Comparison of ENCODE assay signal across 8 mouse cellular contexts in genomic region chr14:103051159-103051769, GRCm38 (mm10). TPM values are rescaled to one million over a fixed set of nuclear protein-coding genes. Genes with fewer than 3 reads are reported as not detected.
DNase-seq lines count a peak whose midpoint lies in the region; ATAC-seq and TF ChIP-seq lines count a peak whose summit lies in the region.

No protein-coding gene starts in this region.

- TF ChIP-seq CTCF in bone marrow, adult 2 months (IDR thresholded peaks at IDR 0.05; ENCODE audit: control insufficient read depth, insufficient read depth, low read length), result peak; percentile 100
- peak; percentile 100 for TF ChIP-seq CTCF in liver, embryonic 14.5 days (IDR thresholded peaks at IDR 0.05; ENCODE audit: low read depth)

- peaks cover 1% of the 10 kb centered on the region; the same call in 1 of the 2 replicates for H3K4me1 ChIP-seq in bone marrow, adult 2 months (ENCODE audit: control insufficient read depth, insufficient read depth, low read length)
- H3K4me1 ChIP-seq in heart, embryonic 15.5 days (replicated peaks), result no peaks in the 10 kb centered on the region
- H3K4me1 ChIP-seq in liver, embryonic 14.5 days (replicated peaks; ENCODE audit: control insufficient read depth in 2 of 2, insufficient read depth in 2 of 2, low read length in 1 of 2), result peaks cover 0 to 10% of the 10 kb centered on the region in 2 experiments; a peak in 2 of 4 replicates
- no peaks in the 10 kb centered on the region for H3K4me1 ChIP-seq in neural tube, embryonic 11.5 days (ENCODE audit: control insufficient read depth, insufficient read depth, low read length)
- no peaks in the 10 kb centered on the region for H3K4me1 ChIP-seq in stomach, embryonic 16.5 days (ENCODE audit: control insufficient read depth, insufficient read depth, low read length)

- H3K27ac ChIP-seq in bone marrow, adult 2 months (ENCODE audit: control insufficient read depth, insufficient read depth, low read depth, low read length, poor library complexity), result no peak overlapping the region
- H3K27ac ChIP-seq in heart, embryonic 15.5 days, result no peak overlapping the region
- H3K27ac ChIP-seq in liver, embryonic 14.5 days, result no peak overlapping the region
- H3K27ac ChIP-seq in neural tube, embryonic 11.5 days (ENCODE audit: low read depth, low read length), result no peak overlapping the region
- no peak overlapping the region for H3K27ac ChIP-seq in stomach, embryonic 16.5 days (ENCODE audit: low read length)

- WGBS in bone marrow, adult 2 months, result 19% methylated on average over 8 of the region's 8 CpGs
- 32% methylated on average over 8 of the region's 8 CpGs for WGBS in heart, embryonic 15.5 days
- 14% methylated on average over 8 of the region's 8 CpGs for WGBS in liver, embryonic 14.5 days (ENCODE audit: insufficient replicate concordance)
- 36% methylated on average over 8 of the region's 8 CpGs for WGBS in neural tube, embryonic 11.5 days
- WGBS in stomach, embryonic 16.5 days, result 31% methylated on average over 8 of the region's 8 CpGs

- ATAC-seq in erythroid progenitor cell, adult 5-6 weeks (replicated peaks; ENCODE audit: low FRiP score, poor library complexity, severe bottlenecking), result peak; percentile 91
- ATAC-seq in heart, embryonic 15.5 days (replicated peaks; ENCODE audit: insufficient number of reproducible peaks, insufficient read depth, low FRiP score, low read depth), result peak; percentile 80
- peak; percentile 86 for ATAC-seq in liver, embryonic 14.5 days (ENCODE audit: insufficient read depth)
- ATAC-seq in neural tube, embryonic 11.5 days (ENCODE audit: insufficient read depth, low FRiP score, low TSS enrichment), result peak; percentile 61
- peak; percentile 90 for ATAC-seq in stomach, embryonic 16.5 days (ENCODE audit: insufficient read depth, low FRiP score)

- no peaks in the 10 kb centered on the region for H3K36me3 ChIP-seq in heart, embryonic 15.5 days
- no peaks in the 10 kb centered on the region for H3K36me3 ChIP-seq in liver, embryonic 14.5 days (replicated peaks; ENCODE audit: control insufficient read depth, insufficient read depth, low read depth)
- H3K36me3 ChIP-seq in neural tube, embryonic 11.5 days (ENCODE audit: control insufficient read depth, insufficient read depth, low read length), result no peaks in the 10 kb centered on the region
- no peaks in the 10 kb centered on the region for H3K36me3 ChIP-seq in stomach, embryonic 16.5 days (ENCODE audit: control insufficient read depth, insufficient read depth, low read length)

- no peak overlapping the region for H3K4me2 ChIP-seq in heart, embryonic 15.5 days
- no peak overlapping the region for H3K4me2 ChIP-seq in liver, embryonic 14.5 days (ENCODE audit: low read depth)
- no peak overlapping the region for H3K4me2 ChIP-seq in neural tube, embryonic 11.5 days (ENCODE audit: low read depth)
- no peak overlapping the region for H3K4me2 ChIP-seq in stomach, embryonic 16.5 days (ENCODE audit: low read depth, low read length)

- TF ChIP-seq POLR2A in bone marrow, adult 2 months (IDR thresholded peaks at IDR 0.05; ENCODE audit: borderline replicate concordance, control insufficient read depth, low read depth, low read length), result no peak

- peak; percentile 94 for DNase-seq in CD4-positive, CD25-positive, alpha-beta regulatory T cell, adult 2 months (ENCODE audit: low read depth, low spot score)
- DNase-seq in kidney, postnatal 14 days, result peak; percentile 87
- DNase-seq in liver, embryonic 14.5 days (ENCODE audit: low read depth in 3 of 3, low spot score in 3 of 3), result peak; percentile 41 to 63 (median 56)
- peak; percentile 77 for DNase-seq in neural tube, embryonic 11.5 days (ENCODE audit: low spot score)

- no peak overlapping the region for H3K9ac ChIP-seq in heart, embryonic 15.5 days
- H3K9ac ChIP-seq in liver, embryonic 14.5 days (replicated peaks), result no peak overlapping the region
- no peak overlapping the region for H3K9ac ChIP-seq in neural tube, embryonic 11.5 days (ENCODE audit: low read length)
- no peak overlapping the region for H3K9ac ChIP-seq in stomach, embryonic 16.5 days (ENCODE audit: low read length)

- no peak for TF ChIP-seq EP300 in liver, embryonic 14.5 days (IDR thresholded peaks at IDR 0.05; ENCODE audit: low read depth)

- H3K9me3 ChIP-seq in heart, embryonic 15.5 days (replicated peaks), result no peaks in the 10 kb centered on the region
- H3K9me3 ChIP-seq in liver, embryonic 14.5 days (ENCODE audit: control insufficient read depth, low read length), result no peaks in the 10 kb centered on the region
- no peaks in the 10 kb centered on the region for H3K9me3 ChIP-seq in neural tube, embryonic 11.5 days (ENCODE audit: control insufficient read depth, low read length)
- no peaks in the 10 kb centered on the region for H3K9me3 ChIP-seq in stomach, embryonic 16.5 days (replicated peaks; ENCODE audit: control insufficient read depth, low read length)

- no peak overlapping the region for H3K4me3 ChIP-seq in bone marrow, adult 2 months (replicated peaks; ENCODE audit: control insufficient read depth, low read depth, low read length)
- no peak overlapping the region for H3K4me3 ChIP-seq in heart, embryonic 15.5 days
- H3K4me3 ChIP-seq in liver, embryonic 14.5 days (ENCODE audit: insufficient read depth in 1 of 2, low read depth in 2 of 2, low read length in 2 of 2), result no peak overlapping the region
- no peak overlapping the region for H3K4me3 ChIP-seq in neural tube, embryonic 11.5 days (ENCODE audit: low read depth, low read length)
- H3K4me3 ChIP-seq in stomach, embryonic 16.5 days (replicated peaks; ENCODE audit: low read length), result no peak overlapping the region

- H3K27me3 ChIP-seq in heart, embryonic 15.5 days, result no peaks in the 10 kb centered on the region
- H3K27me3 ChIP-seq in liver, embryonic 14.5 days (ENCODE audit: control insufficient read depth, insufficient read depth, low read length), result no peaks in the 10 kb centered on the region
- H3K27me3 ChIP-seq in neural tube, embryonic 11.5 days (ENCODE audit: control insufficient read depth, insufficient read depth, low read length), result no peaks in the 10 kb centered on the region
- H3K27me3 ChIP-seq in stomach, embryonic 16.5 days (ENCODE audit: control insufficient read depth, insufficient read depth, low read length), result no peaks in the 10 kb centered on the region

RNA-seq across cellular contexts. Expression of gene Acod1, which starts 4.5 kb away (rescaled TPM):
- not detected in 2 replicates for polyA plus RNA-seq in bone marrow, adult 2 months (2011; ENCODE audit: insufficient read depth, insufficient read length, low replicate concordance, missing spikeins)
- 0.84 TPM in 1 of 2 replicates, not detected in the other for total RNA-seq in erythroid progenitor cell, adult 5-6 weeks (2015; ENCODE audit: low replicate concordance)
- 0.26 TPM in 1 of 2 replicates, not detected in the other for total RNA-seq in erythroid progenitor cell, adult 5-6 weeks (2017; ENCODE audit: low replicate concordance)
- polyA plus RNA-seq in heart, embryonic 15.5 days (2015; fragmentation: Nextera tagmentation; extraction: Ambion mirVana), result 0.06 TPM in 1 of 2 replicates, not detected in the other
- 0.03 and 0.08 TPM in 2 replicates for polyA plus RNA-seq in liver, embryonic 14.5 days (2012; rRNA removed)
- 0.06 and 0.15 TPM in 2 replicates for polyA plus RNA-seq in liver, embryonic 14.5 days (2014; fragmentation: Nextera tagmentation; extraction: Ambion mirVana)
- polyA plus RNA-seq in neural tube, embryonic 11.5 days (2014; fragmentation: Nextera tagmentation; extraction: Ambion mirVana), result not detected in 2 replicates
- 0.08 TPM in 1 of 2 replicates, not detected in the other for polyA plus RNA-seq in stomach, embryonic 16.5 days (2015; fragmentation: Nextera tagmentation; extraction: Ambion mirVana)

RNA-seq across cellular contexts. Expression of gene Cln5, which starts 18.8 kb away (rescaled TPM):
- polyA plus RNA-seq in bone marrow, adult 2 months (2011; ENCODE audit: insufficient read depth, insufficient read length, low replicate concordance, missing spikeins), result 4.9 and 15.5 TPM in 2 replicates
- 14.4 and 17.6 TPM in 2 replicates for total RNA-seq in erythroid progenitor cell, adult 5-6 weeks (2015; ENCODE audit: low replicate concordance)
- 8.9 and 11.4 TPM in 2 replicates for total RNA-seq in erythroid progenitor cell, adult 5-6 weeks (2017; ENCODE audit: low replicate concordance)
- polyA plus RNA-seq in heart, embryonic 15.5 days (2015; fragmentation: Nextera tagmentation; extraction: Ambion mirVana), result 23.6 and 26.1 TPM in 2 replicates
- polyA plus RNA-seq in liver, embryonic 14.5 days (2012; rRNA removed), result 6.7 and 9.7 TPM in 2 replicates
- polyA plus RNA-seq in liver, embryonic 14.5 days (2014; fragmentation: Nextera tagmentation; extraction: Ambion mirVana), result 17.6 and 20.2 TPM in 2 replicates
- 27.2 and 27.5 TPM in 2 replicates for polyA plus RNA-seq in neural tube, embryonic 11.5 days (2014; fragmentation: Nextera tagmentation; extraction: Ambion mirVana)
- polyA plus RNA-seq in stomach, embryonic 16.5 days (2015; fragmentation: Nextera tagmentation; extraction: Ambion mirVana), result 31.7 and 31.9 TPM in 2 replicates

RNA-seq across cellular contexts. Expression of gene Fbxl3, which starts 48.1 kb away (rescaled TPM):
- 26.6 and 36.3 TPM in 2 replicates for polyA plus RNA-seq in bone marrow, adult 2 months (2011; ENCODE audit: insufficient read depth, insufficient read length, low replicate concordance, missing spikeins)
- total RNA-seq in erythroid progenitor cell, adult 5-6 weeks (2015; ENCODE audit: low replicate concordance), result 36.9 and 41.8 TPM in 2 replicates
- total RNA-seq in erythroid progenitor cell, adult 5-6 weeks (2017; ENCODE audit: low replicate concordance), result 65.7 and 103 TPM in 2 replicates
- polyA plus RNA-seq in heart, embryonic 15.5 days (2015; fragmentation: Nextera tagmentation; extraction: Ambion mirVana), result 18.8 and 20.0 TPM in 2 replicates
- polyA plus RNA-seq in liver, embryonic 14.5 days (2012; rRNA removed), result 17.3 and 21.9 TPM in 2 replicates
- polyA plus RNA-seq in liver, embryonic 14.5 days (2014; fragmentation: Nextera tagmentation; extraction: Ambion mirVana), result 12.6 and 16.0 TPM in 2 replicates
- 24.4 and 27.8 TPM in 2 replicates for polyA plus RNA-seq in neural tube, embryonic 11.5 days (2014; fragmentation: Nextera tagmentation; extraction: Ambion mirVana)
- 19.0 and 22.1 TPM in 2 replicates for polyA plus RNA-seq in stomach, embryonic 16.5 days (2015; fragmentation: Nextera tagmentation; extraction: Ambion mirVana)
